Mouse (Mus musculus) heart, adult 2 months (tissue): ENCODE measurements around the gene Art2b.

Source experiments
- CTCF ChIP-seq: fragments of 200-600 bp; IDR thresholded peaks from 2 replicates; pipeline ENCODE4 v1.8.1; 2022; ENCODE audit warnings: antibody characterized with exemption, mild to moderate bottlenecking, moderate library complexity
- POLR2A ChIP-seq: fragments of 200-500 bp; IDR thresholded peaks from 2 replicates; pipeline ENCODE4 v1.6.1; 2011; ENCODE audit warnings: mild to moderate bottlenecking, low read depth, low read length, control low read depth; ENCODE audit not compliant: insufficient read depth

- no peak for TF ChIP-seq POLR2A
- TF ChIP-seq CTCF, result no peak
Observed at GRCm38 (mm10) chr7:101539774-101540173, 45.6 kb downstream of the Art2b start.
